16 mouse cellular contexts compared by ENCODE assay signal in genomic region chr12:100839926-100840325, GRCm38 (mm10).
A peak's percentile ranks its signal among the peaks of the same experiment; 100 is the strongest.
DNase-seq lines count a peak whose midpoint lies in the region; ATAC-seq lines count a peak whose summit lies in the region.
"Had no signal": no experiment of that assay in that cellular context is flagged by ENCODE, and none has a peak within 500 bp of the region (broad histone marks: within the 10 kb centered on the region; RNA-seq: fewer than 3 reads in every experiment).

No protein-coding gene starts in this region.

- H3K9ac ChIP-seq in midbrain, embryonic 15.5 days: peak overlapping the region; percentile 14; the same call in 1 of the 2 replicates
- no peak overlapping the region for H3K9ac ChIP-seq in midbrain, embryonic 13.5 days (replicated peaks)
- H3K9ac ChIP-seq: forebrain, embryonic 13.5 days; hindbrain, embryonic 15.5 days; limb, embryonic 13.5 days; neural tube, embryonic 12.5 days had no signal

- H3K4me2 ChIP-seq in midbrain, embryonic 15.5 days: no peak overlapping the region
- H3K4me2 ChIP-seq in midbrain, embryonic 13.5 days (replicated peaks): no peak overlapping the region
- H3K4me2 ChIP-seq: forebrain, embryonic 13.5 days; hindbrain, embryonic 15.5 days; limb, embryonic 13.5 days; neural tube, embryonic 12.5 days had no signal

- no peak for ATAC-seq in midbrain, embryonic 15.5 days (replicated peaks)
- no peak for ATAC-seq in midbrain, embryonic 13.5 days
- ATAC-seq: forebrain, embryonic 13.5 days; intestine, postnatal 0 days had no signal

- H3K27ac ChIP-seq in midbrain, embryonic 15.5 days: no peak overlapping the region
- no peak overlapping the region for H3K27ac ChIP-seq in midbrain, embryonic 13.5 days
- H3K27ac ChIP-seq: embryonic facial prominence, embryonic 10.5 days; forebrain, embryonic 13.5 days; hindbrain, embryonic 15.5 days; limb, embryonic 13.5 days; neural tube, embryonic 12.5 days had no signal

- no peak overlapping the region for H3K4me3 ChIP-seq in midbrain, embryonic 15.5 days
- no peak overlapping the region for H3K4me3 ChIP-seq in midbrain, embryonic 13.5 days (replicated peaks)
- H3K4me3 ChIP-seq: embryonic facial prominence, embryonic 10.5 days; forebrain, embryonic 13.5 days; hindbrain, embryonic 15.5 days; limb, embryonic 13.5 days; neural tube, embryonic 12.5 days had no signal

- no peaks in the 10 kb centered on the region for H3K27me3 ChIP-seq in midbrain, embryonic 15.5 days (replicated peaks)
- H3K27me3 ChIP-seq in midbrain, embryonic 13.5 days: no peaks in the 10 kb centered on the region
- H3K27me3 ChIP-seq: hindbrain, embryonic 15.5 days; limb, embryonic 13.5 days; neural tube, embryonic 12.5 days had no signal

- 80% methylated on average over 6 of the region's 6 CpGs for WGBS in midbrain, embryonic 15.5 days
- WGBS in midbrain, embryonic 13.5 days: 83% methylated on average over 6 of the region's 6 CpGs

- peak; percentile 32 for DNase-seq in adrenal gland, adult 2 months
- no peak for DNase-seq in adrenal gland, postnatal 4 days (ENCODE audit: low spot score in 2 of 2)
- DNase-seq in heart, adult 18-20 months: peak; percentile 51 to 57
- no peak for DNase-seq in heart, adult 8-10 months (ENCODE audit: low spot score)
- DNase-seq in skeletal muscle tissue, adult 2 months (ENCODE audit: low read depth, low spot score): peak; percentile 86
- DNase-seq in kidney, postnatal 10 days: no peak
- DNase-seq: cerebellum, adult 11-12 months; thymus, postnatal 4 days had no signal

- no peaks in the 10 kb centered on the region for H3K9me3 ChIP-seq in midbrain, embryonic 15.5 days
- no peaks in the 10 kb centered on the region for H3K9me3 ChIP-seq in midbrain, embryonic 13.5 days
- H3K9me3 ChIP-seq: embryonic facial prominence, embryonic 10.5 days; forebrain, embryonic 13.5 days; hindbrain, embryonic 15.5 days; limb, embryonic 13.5 days; neural tube, embryonic 12.5 days had no signal

- no peaks in the 10 kb centered on the region for H3K36me3 ChIP-seq in midbrain, embryonic 15.5 days (replicated peaks)
- H3K36me3 ChIP-seq in midbrain, embryonic 13.5 days: no peaks in the 10 kb centered on the region
- H3K36me3 ChIP-seq: embryonic facial prominence, embryonic 10.5 days; hindbrain, embryonic 15.5 days; limb, embryonic 13.5 days; neural tube, embryonic 12.5 days had no signal

- no peaks in the 10 kb centered on the region for H3K4me1 ChIP-seq in midbrain, embryonic 15.5 days
- H3K4me1 ChIP-seq in midbrain, embryonic 13.5 days (replicated peaks): peaks cover 3% of the 10 kb centered on the region; the same call in 1 of the 2 replicates
- H3K4me1 ChIP-seq: forebrain, embryonic 13.5 days; limb, embryonic 13.5 days; neural tube, embryonic 12.5 days had no signal

Comparison
In these comparisons a context has a peak if more than half of its experiments do, and no peak if none do; other contexts are left out.
1. DNase-seq: peak in adrenal gland, adult 2 months (single experiment), heart, adult 18-20 months (2 of 2) and skeletal muscle tissue, adult 2 months (single experiment); none in adrenal gland, postnatal 4 days (0 of 2), heart, adult 8-10 months (single experiment) and kidney, postnatal 10 days (single experiment).